Comparison of ENCODE assay signal across 20 mouse cellular contexts in genomic region chr16:93146812-93147211, GRCm38 (mm10).
"Had no signal": no experiment of that assay in that cellular context is flagged by ENCODE, and none has a peak within 500 bp of the region (broad histone marks: within the 10 kb centered on the region; RNA-seq: fewer than 3 reads in every experiment).

No protein-coding gene starts in this region.

- H3K9me3 ChIP-seq: intestine, embryonic 15.5 days; kidney, embryonic 15.5 days; lung, embryonic 15.5 days; midbrain, embryonic 12.5 days; midbrain, embryonic 15.5 days; neural tube, embryonic 13.5 days had no signal

- H3K27ac ChIP-seq: intestine, embryonic 15.5 days; kidney, embryonic 15.5 days; lung, embryonic 15.5 days; midbrain, embryonic 12.5 days; midbrain, embryonic 15.5 days; neural tube, embryonic 13.5 days; stomach, postnatal 0 days had no signal

- ATAC-seq: intestine, embryonic 15.5 days; midbrain, embryonic 15.5 days had no signal

- H3K36me3 ChIP-seq: intestine, embryonic 15.5 days; kidney, embryonic 15.5 days; lung, embryonic 15.5 days; midbrain, embryonic 12.5 days; midbrain, embryonic 15.5 days; neural tube, embryonic 13.5 days had no signal

- DNase-seq: kidney, adult 11 months; kidney, adult 8-10 months; kidney, postnatal 10 days; kidney, postnatal 36 days; lung, adult 18-20 months; lung, postnatal 10 days; lung, postnatal 36 days; right cerebral cortex, postnatal 14 days; right cerebral cortex, postnatal 4 days; thymus, adult 2 months; thymus, postnatal 14 days; thymus, postnatal 4 days had no signal

- H3K4me1 ChIP-seq: intestine, embryonic 15.5 days; kidney, embryonic 15.5 days; lung, embryonic 15.5 days; midbrain, embryonic 12.5 days; midbrain, embryonic 15.5 days had no signal

- H3K4me2 ChIP-seq: intestine, embryonic 15.5 days; kidney, embryonic 15.5 days; lung, embryonic 15.5 days; midbrain, embryonic 12.5 days; midbrain, embryonic 15.5 days; neural tube, embryonic 13.5 days had no signal

- H3K4me3 ChIP-seq: intestine, embryonic 15.5 days; kidney, embryonic 15.5 days; lung, embryonic 15.5 days; midbrain, embryonic 12.5 days; midbrain, embryonic 15.5 days; myocyte; neural tube, embryonic 13.5 days had no signal

- H3K9ac ChIP-seq: intestine, embryonic 15.5 days; kidney, embryonic 15.5 days; lung, embryonic 15.5 days; midbrain, embryonic 12.5 days; midbrain, embryonic 15.5 days; neural tube, embryonic 13.5 days had no signal

- H3K27me3 ChIP-seq: intestine, embryonic 15.5 days; lung, embryonic 15.5 days; midbrain, embryonic 12.5 days; midbrain, embryonic 15.5 days; neural tube, embryonic 13.5 days had no signal
